Mouse (Mus musculus): Measurements from ENCODE around the gene Hspbp1. TPM values are rescaled to one million over a fixed set of nuclear protein-coding genes. Genes with fewer than 3 reads are reported as not detected.

The Hspbp1 gene
- polyA plus RNA-seq, 1 experiment from 2014 or later = 83.5 TPM

GRCm38 (mm10) chr7:4663742-4664141 is 21.1 kb downstream of the Hspbp1 start:
- no peak for ATAC-seq (ENCODE audit: insufficient read depth, low FRiP score, low read depth)
- H3K9me3 ChIP-seq = no peaks in the 10 kb centered on the region
- H3K27me3 ChIP-seq (replicated peaks) = no peaks in the 10 kb centered on the region
- no peak overlapping the region for H3K4me3 ChIP-seq (replicated peaks)
- 83% methylated on average over 2 of the region's 2 CpGs for WGBS
- H3K27ac ChIP-seq = no peak overlapping the region
- peaks cover 31% of the 10 kb centered on the region for H3K36me3 ChIP-seq
- H3K4me1 ChIP-seq = 0 out of 2 replicates have a peak, but pooled peaks cover 4% of the 10 kb centered on the region
- H3K9ac ChIP-seq = no peak overlapping the region
- H3K4me2 ChIP-seq = no peak overlapping the region

GRCm38 (mm10) chr7:4663179-4663578 is 21.7 kb downstream of the Hspbp1 start:
- no peaks in the 10 kb centered on the region for H3K27me3 ChIP-seq (replicated peaks)
- H3K9me3 ChIP-seq = no peaks in the 10 kb centered on the region
- no peak overlapping the region for H3K27ac ChIP-seq
- no peak for ATAC-seq (ENCODE audit: insufficient read depth, low FRiP score, low read depth)
- no peak overlapping the region for H3K9ac ChIP-seq
- peaks cover 31% of the 10 kb centered on the region for H3K36me3 ChIP-seq
- 77% methylated on average over 8 of the region's 8 CpGs for WGBS
- H3K4me3 ChIP-seq (replicated peaks) = no peak overlapping the region
- 0 out of 2 replicates have a peak, but pooled peaks cover 4% of the 10 kb centered on the region for H3K4me1 ChIP-seq
- H3K4me2 ChIP-seq = no peak overlapping the region

- peaks cover 16% of the 10 kb centered on the region for H3K36me3 ChIP-seq
- peak overlapping the region; percentile 95; the same call in 1 of the 2 replicates for H3K4me3 ChIP-seq (replicated peaks)
- H3K9ac ChIP-seq = no peak overlapping the region; the same call in 1 of the 2 replicates
- H3K27me3 ChIP-seq (replicated peaks) = no peaks in the 10 kb centered on the region
- 50% methylated on average over 3 of the region's 3 CpGs for WGBS
- ATAC-seq (ENCODE audit: insufficient read depth, low FRiP score, low read depth) = no peak
- H3K4me2 ChIP-seq = peak overlapping the region; percentile 77
- H3K9me3 ChIP-seq = no peaks in the 10 kb centered on the region
- peak overlapping the region; percentile 97; the same call in 1 of the 2 replicates for H3K27ac ChIP-seq
- H3K4me1 ChIP-seq = peaks cover 34% of the 10 kb centered on the region
These were observed 24.9 kb downstream of the Hspbp1 start for GRCm38 (mm10) chr7:4659911-4660443.

GRCm38 (mm10) chr7:4658912-4659551 is 25.8 kb downstream of the Hspbp1 start, which contains the start of gene Ppp6r1:
Ppp6r1 (minus strand) TSS chr7:4659019.
- peak within 1 kb of the TSS; percentile 95 for H3K4me3 ChIP-seq (replicated peaks)
- no peaks in the 10 kb centered on the region for H3K9me3 ChIP-seq
- peak; percentile 98 for ATAC-seq (ENCODE audit: insufficient read depth, low FRiP score, low read depth)
- H3K4me1 ChIP-seq = peaks cover 37% of the 10 kb centered on the region
- no peaks in the 10 kb centered on the region for H3K27me3 ChIP-seq (replicated peaks)
- peak within 1 kb of the TSS; percentile 83 for H3K4me2 ChIP-seq
- under 1% methylated on average over 54 of the region's 54 CpGs for WGBS
- peaks cover 9% of the 10 kb centered on the region for H3K36me3 ChIP-seq
- peak within 1 kb of the TSS; percentile 91 for H3K9ac ChIP-seq
- H3K27ac ChIP-seq = peak within 1 kb of the TSS; percentile 97

GRCm38 (mm10) chr7:4658128-4658907 is 26.6 kb downstream of the Hspbp1 start:
- peaks cover 41% of the 10 kb centered on the region for H3K4me1 ChIP-seq
- peaks cover 9% of the 10 kb centered on the region for H3K36me3 ChIP-seq
- H3K4me2 ChIP-seq = peak overlapping the region; percentile 83
- no peaks in the 10 kb centered on the region for H3K9me3 ChIP-seq
- ATAC-seq (ENCODE audit: insufficient read depth, low FRiP score, low read depth) = peak; percentile 38
- peak overlapping the region; percentile 95 for H3K4me3 ChIP-seq (replicated peaks)
- H3K9ac ChIP-seq = peak overlapping the region; percentile 91
- H3K27me3 ChIP-seq (replicated peaks) = no peaks in the 10 kb centered on the region
- WGBS = under 1% methylated on average over 69 of the region's 78 CpGs
- H3K27ac ChIP-seq = peak overlapping the region; percentile 97

GRCm38 (mm10) chr7:4657521-4658127 is 27.2 kb downstream of the Hspbp1 start:
- Histone ChIP-seq H3K36me3 (peaks cover 9% of the 10 kb centered on the region; the same call in 1 of the 2 replicates), H3K4me3 (replicated peaks) (peak overlapping the region; percentile 95), H3K4me1 (peaks cover 45% of the 10 kb centered on the region), H3K27me3 (replicated peaks) (no peaks in the 10 kb centered on the region), H3K9me3 (no peaks in the 10 kb centered on the region), H3K27ac (peak overlapping the region; percentile 97; the same call in 1 of the 2 replicates), H3K9ac (peak overlapping the region; percentile 91), H3K4me2 (peak overlapping the region; percentile 83)
- ATAC-seq (ENCODE audit: insufficient read depth, low FRiP score, low read depth) = no peak
- 28% methylated on average over 9 of the region's 9 CpGs for WGBS

GRCm38 (mm10) chr7:4656818-4657217 is 28.1 kb downstream of the Hspbp1 start:
- Histone ChIP-seq H3K27me3 (replicated peaks) (no peaks in the 10 kb centered on the region), H3K9ac (no peak overlapping the region), H3K4me3 (replicated peaks) (peak overlapping the region; percentile 95; the same call in 1 of the 2 replicates), H3K4me2 (peak overlapping the region; percentile 83), H3K9me3 (no peaks in the 10 kb centered on the region), H3K4me1 (peaks cover 46% of the 10 kb centered on the region), H3K27ac (no peak overlapping the region), H3K36me3 (0 out of 2 replicates have a peak, but pooled peaks cover 6% of the 10 kb centered on the region)
- no peak for ATAC-seq (ENCODE audit: insufficient read depth, low FRiP score, low read depth)
- WGBS = 29% methylated on average over 1 of the region's 1 CpGs

- WGBS = 91% methylated on average over 1 of the region's 1 CpGs
- H3K36me3 ChIP-seq = 0 out of 2 replicates have a peak, but pooled peaks cover 9% of the 10 kb centered on the region
- 0 out of 2 replicates have a peak overlapping the region, but pooled peaks have one; percentile 4 for H3K4me2 ChIP-seq
These were observed 29.0 kb downstream of the Hspbp1 start for GRCm38 (mm10) chr7:4655916-4656315.

GRCm38 (mm10) chr7:4655393-4655792 is 29.5 kb downstream of the Hspbp1 start:
- Histone ChIP-seq H3K4me1 (peaks cover 46% of the 10 kb centered on the region), H3K27me3 (replicated peaks) (no peaks in the 10 kb centered on the region), H3K36me3 (0 out of 2 replicates have a peak, but pooled peaks cover 9% of the 10 kb centered on the region), H3K4me3 (replicated peaks) (no peak overlapping the region), H3K4me2 (no peak overlapping the region), H3K9me3 (no peaks in the 10 kb centered on the region), H3K27ac (no peak overlapping the region), H3K9ac (no peak overlapping the region)
- ATAC-seq (ENCODE audit: insufficient read depth, low FRiP score, low read depth) = no peak
- WGBS = 77% methylated on average over 4 of the region's 4 CpGs

More at GRCm38 (mm10) chr7:4655916-4656315, 29.0 kb downstream of the Hspbp1 start:
- peaks cover 46% of the 10 kb centered on the region for H3K4me1 ChIP-seq
- no peak overlapping the region for H3K9ac ChIP-seq
- no peak overlapping the region for H3K4me3 ChIP-seq (replicated peaks)
- no peak for ATAC-seq (ENCODE audit: insufficient read depth, low FRiP score, low read depth)
- no peak overlapping the region for H3K27ac ChIP-seq
- H3K27me3 ChIP-seq (replicated peaks) = no peaks in the 10 kb centered on the region
- no peaks in the 10 kb centered on the region for H3K9me3 ChIP-seq

GRCm38 (mm10) chr7:4654221-4654620 is 30.6 kb downstream of the Hspbp1 start:
- Histone ChIP-seq H3K27me3 (replicated peaks) (no peaks in the 10 kb centered on the region), H3K9ac (no peak overlapping the region), H3K4me3 (replicated peaks) (no peak overlapping the region), H3K36me3 (0 out of 2 replicates have a peak, but pooled peaks cover 9% of the 10 kb centered on the region), H3K27ac (peak overlapping the region; percentile 62), H3K4me1 (peaks cover 42% of the 10 kb centered on the region), H3K9me3 (no peaks in the 10 kb centered on the region), H3K4me2 (peak overlapping the region; percentile 29; the same call in 1 of the 2 replicates)
- WGBS = 82% methylated on average over 2 of the region's 2 CpGs
- no peak for ATAC-seq (ENCODE audit: insufficient read depth, low FRiP score, low read depth)

GRCm38 (mm10) chr7:4653780-4654179 is 31.1 kb downstream of the Hspbp1 start:
- Histone ChIP-seq H3K27ac (peak overlapping the region; percentile 62), H3K27me3 (replicated peaks) (no peaks in the 10 kb centered on the region), H3K4me3 (replicated peaks) (no peak overlapping the region), H3K36me3 (0 out of 2 replicates have a peak, but pooled peaks cover 9% of the 10 kb centered on the region), H3K9ac (no peak overlapping the region), H3K4me1 (peaks cover 42% of the 10 kb centered on the region), H3K4me2 (peak overlapping the region; percentile 29; the same call in 1 of the 2 replicates), H3K9me3 (no peaks in the 10 kb centered on the region)
- ATAC-seq (ENCODE audit: insufficient read depth, low FRiP score, low read depth) = no peak
- WGBS = 75% methylated on average over 7 of the region's 7 CpGs
